Mouse (Mus musculus) lung, embryonic 16.5 days (tissue): ENCODE data around the gene Prdm12. TPM values are rescaled to one million over a fixed set of nuclear protein-coding genes. Genes with fewer than 3 reads are reported as not detected.
"Not testable (repeated sequence)": the region's sequence is repeated elsewhere in the genome, so short reads cannot be mapped to it uniquely, and the experiment has no call there.

Experiments
- ATAC-seq: fragments of 200-750 bp; cut with Nextera tagmentation; 2 replicates; pipeline ENCODE4 v1.8.0; 2017; ENCODE audit warnings: low read depth, mild to moderate bottlenecking, moderate library complexity
- H3K27ac ChIP-seq: fragments of 300-500 bp; sonication (generic); 2 replicates; pipeline ENCODE4 v1.5.1; 2014; ENCODE audit warnings: mild to moderate bottlenecking, control low read depth, low read length
- H3K27me3 ChIP-seq: fragments of 300-500 bp; sonication (generic); 2 replicates; pipeline ENCODE4 v1.6.1; 2014; ENCODE audit warnings: low read depth, low read length, mixed read lengths; ENCODE audit not compliant: control insufficient read depth, insufficient read depth
- H3K36me3 ChIP-seq: fragments of 300-500 bp; sonication (generic); 2 replicates; pipeline ENCODE4 v1.6.1; 2014; ENCODE audit warnings: low read length; ENCODE audit not compliant: control insufficient read depth, insufficient read depth
- H3K4me1 ChIP-seq: fragments of 300-500 bp; sonication (generic); replicated peaks from 2 replicates; pipeline ENCODE4 v1.6.1; 2014; ENCODE audit warnings: low read length, mixed read lengths; ENCODE audit not compliant: control insufficient read depth, insufficient read depth
- H3K4me2 ChIP-seq: fragments of 300-500 bp; sonication (generic); 2 replicates; pipeline ENCODE4 v1.6.1; 2014; ENCODE audit warnings: low read depth, low read length, control low read depth
- H3K4me3 ChIP-seq: fragments of 300-500 bp; sonication (generic); 2 replicates; pipeline ENCODE4 v1.5.1; 2014; ENCODE audit warnings: mild to moderate bottlenecking, low read length, control low read depth
- H3K9ac ChIP-seq: fragments of 300-500 bp; sonication (generic); 2 replicates; pipeline ENCODE4 v1.6.1; 2014; ENCODE audit warnings: low read length, control low read depth
- H3K9me3 ChIP-seq: fragments of 300-500 bp; sonication (generic); 2 replicates; pipeline ENCODE4 v1.6.1; 2016; ENCODE audit warnings: low read length; ENCODE audit not compliant: control insufficient read depth
- WGBS: fragments of 180-500 bp; shearing (Covaris S2); extraction: QIAGEN DNeasy Blood & Tissue Kit; methylation state at CpG from one replicate; pipeline ENCODE4 v1.1.7; 2014; 5-methylcytosine and 5-hydroxymethylcytosine counted together
- polyA plus RNA-seq: library from polyadenylated mRNA; unstranded; fragments of >200 nt; fragmentation: Nextera tagmentation; extraction: Ambion mirVana; gene quantifications from 2 replicates; pipeline ENCODE4 v1.2.1, GENCODE M21; 2015

Gene Prdm12
- polyA plus RNA-seq, 1 experiment from 2014 or later: not detected

GRCm38 (mm10) chr2:31667332-31667731, 27.5 kb downstream of the Prdm12 start:
- Histone ChIP-seq H3K9me3 (no peaks in the 10 kb centered on the region), H3K4me1 (peaks cover 8% of the 10 kb centered on the region; the same call in 1 of the 2 replicates), H3K4me3 (no peak overlapping the region), H3K27ac (no peak overlapping the region), H3K27me3 (no peaks in the 10 kb centered on the region; the same call in 1 of the 2 replicates), H3K36me3 (no peaks in the 10 kb centered on the region), H3K9ac (no peak overlapping the region), H3K4me2 (no peak overlapping the region)
- no peak for ATAC-seq
- WGBS: 23% methylated on average over 4 of the region's 4 CpGs

GRCm38 (mm10) chr2:31670551-31671035, 30.8 kb downstream of the Prdm12 start, which contains the start of gene Exosc2:
Exosc2 (plus strand) TSS chr2:31670715.
- ATAC-seq: peak; percentile 99
- peaks cover 11% of the 10 kb centered on the region for H3K36me3 ChIP-seq
- peaks cover 8% of the 10 kb centered on the region; the same call in 1 of the 2 replicates for H3K4me1 ChIP-seq
- H3K9ac ChIP-seq: peak within 1 kb of the TSS; percentile 81
- H3K27ac ChIP-seq: peak within 1 kb of the TSS; percentile 53
- no peaks in the 10 kb centered on the region; the same call in 1 of the 2 replicates for H3K27me3 ChIP-seq
- WGBS: under 1% methylated on average over 27 of the region's 27 CpGs
- H3K9me3 ChIP-seq: no peaks in the 10 kb centered on the region
- peak within 1 kb of the TSS; percentile 76 for H3K4me2 ChIP-seq
- peak within 1 kb of the TSS; percentile 79 for H3K4me3 ChIP-seq

- no peaks in the 10 kb centered on the region for H3K4me1 ChIP-seq
- no peak overlapping the region for H3K9ac ChIP-seq
- no peak overlapping the region for H3K27ac ChIP-seq
- ATAC-seq: no peak
- peaks cover 48% of the 10 kb centered on the region for H3K36me3 ChIP-seq
- no peaks in the 10 kb centered on the region for H3K27me3 ChIP-seq
- WGBS: 95% methylated on average over 6 of the region's 6 CpGs
- no peak overlapping the region for H3K4me2 ChIP-seq
- H3K9me3 ChIP-seq: no peaks in the 10 kb centered on the region
- H3K4me3 ChIP-seq: no peak overlapping the region
Measured at GRCm38 (mm10) chr2:31678641-31679040, 38.8 kb downstream of the Prdm12 start.

GRCm38 (mm10) chr2:31681051-31681707, 41.3 kb downstream of the Prdm12 start:
- not testable (repeated sequence) for H3K4me1 ChIP-seq, H3K27me3 ChIP-seq, H3K4me3 ChIP-seq, H3K9me3 ChIP-seq, H3K4me2 ChIP-seq, ATAC-seq, H3K9ac ChIP-seq, H3K27ac ChIP-seq
- 82% methylated on average over 15 of the region's 15 CpGs for WGBS
- H3K36me3 ChIP-seq: peaks cover 32% of the 10 kb centered on the region

GRCm38 (mm10) chr2:31681731-31682235, 41.9 kb downstream of the Prdm12 start:
- H3K9ac ChIP-seq: no peak overlapping the region
- H3K4me2 ChIP-seq: no peak overlapping the region
- no peaks in the 10 kb centered on the region for H3K27me3 ChIP-seq
- ATAC-seq: no peak
- H3K27ac ChIP-seq: no peak overlapping the region
- H3K4me1 ChIP-seq: no peaks in the 10 kb centered on the region
- H3K4me3 ChIP-seq: no peak overlapping the region
- H3K36me3 ChIP-seq: peaks cover 27% of the 10 kb centered on the region
- H3K9me3 ChIP-seq: no peaks in the 10 kb centered on the region
- WGBS: 84% methylated on average over 6 of the region's 6 CpGs

- Histone ChIP-seq H3K9ac (no peak overlapping the region), H3K36me3 (peaks cover 17% of the 10 kb centered on the region), H3K4me3 (no peak overlapping the region), H3K27ac (no peak overlapping the region), H3K27me3 (no peaks in the 10 kb centered on the region), H3K4me1 (0 out of 2 replicates have a peak, but pooled peaks cover 3% of the 10 kb centered on the region), H3K4me2 (no peak overlapping the region), H3K9me3 (no peaks in the 10 kb centered on the region)
- ATAC-seq: no peak
- 19% methylated on average over 2 of the region's 2 CpGs for WGBS
Measured at GRCm38 (mm10) chr2:31683666-31684065, 43.8 kb downstream of the Prdm12 start.

- Histone ChIP-seq H3K4me1 (peaks cover 15% of the 10 kb centered on the region), H3K4me3 (peak within 1 kb of the TSS; percentile 98), H3K9ac (peak within 1 kb of the TSS; percentile 94), H3K27ac (peak within 1 kb of the TSS; percentile 95), H3K27me3 (no peaks in the 10 kb centered on the region), H3K36me3 (0 out of 2 replicates have a peak, but pooled peaks cover 3% of the 10 kb centered on the region), H3K9me3 (no peaks in the 10 kb centered on the region; the same call in 1 of the 2 replicates), H3K4me2 (peak within 1 kb of the TSS; percentile 77)
- under 1% methylated on average over 64 of the region's 64 CpGs for WGBS
- ATAC-seq: peak; percentile 99
Measured at GRCm38 (mm10) chr2:31688074-31688925, 48.5 kb downstream of the Prdm12 start, which contains the start of gene Abl1. Abl1 (plus strand) TSS chr2:31688376.

GRCm38 (mm10) chr2:31689045-31689444, 49.2 kb downstream of the Prdm12 start:
- H3K36me3 ChIP-seq: 0 out of 2 replicates have a peak, but pooled peaks cover 3% of the 10 kb centered on the region
- WGBS: under 1% methylated on average over 12 of the region's 12 CpGs
- peak overlapping the region; percentile 98 for H3K4me3 ChIP-seq
- ATAC-seq: no peak
- H3K9ac ChIP-seq: peak overlapping the region; percentile 94
- peaks cover 15% of the 10 kb centered on the region for H3K4me1 ChIP-seq
- no peaks in the 10 kb centered on the region; the same call in 1 of the 2 replicates for H3K9me3 ChIP-seq
- peak overlapping the region; percentile 65 for H3K4me2 ChIP-seq
- H3K27ac ChIP-seq: peak overlapping the region; percentile 95
- no peaks in the 10 kb centered on the region for H3K27me3 ChIP-seq
